Mouse (Mus musculus): ENCODE measurements around the gene Dpp6.

Gene Dpp6

GRCm38 (mm10) chr5:26816975-26817941, at the start of gene Dpp6:
TSS of gene Dpp6 (plus strand) at chr5:26817203.
- peak; percentile 6 for DNase-seq

GRCm38 (mm10) chr5:26783955-26784354, 33.0 kb upstream of the Dpp6 start:
- no peak for DNase-seq

GRCm38 (mm10) chr5:26795524-26795923, 21.5 kb upstream of the Dpp6 start:
- DNase-seq: no peak

- DNase-seq: no peak
Measured at GRCm38 (mm10) chr5:26835972-26836371, 19.0 kb downstream of the Dpp6 start.

DNA sequence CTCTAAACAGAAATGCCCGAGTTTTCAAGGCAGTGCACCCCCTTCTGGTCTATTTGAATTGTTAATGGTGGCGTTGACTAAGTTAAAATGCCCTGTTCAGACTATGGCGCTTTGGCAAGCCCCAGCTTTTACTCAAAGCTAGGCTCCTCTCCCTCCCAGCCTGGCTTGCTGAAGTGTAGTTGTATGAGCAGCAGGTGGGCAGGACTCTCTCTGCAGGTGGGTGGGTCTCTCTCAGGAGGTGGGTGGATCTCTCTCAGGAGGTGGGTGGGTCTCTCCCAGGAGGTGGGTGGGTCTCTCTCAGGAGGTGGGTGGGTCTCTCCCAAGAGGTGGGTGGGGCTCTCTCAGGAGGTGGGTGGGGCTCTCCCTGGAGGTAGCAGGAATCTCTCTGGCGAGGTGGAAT, 24.1 kb downstream of the Dpp6 start:
- no peak for DNase-seq

GRCm38 (mm10) chr5:26854746-26855145, 37.7 kb downstream of the Dpp6 start:
- DNase-seq: no peak

- DNase-seq: no peak
Measured at GRCm38 (mm10) chr5:26875449-26875848, 58.4 kb downstream of the Dpp6 start.

DNA sequence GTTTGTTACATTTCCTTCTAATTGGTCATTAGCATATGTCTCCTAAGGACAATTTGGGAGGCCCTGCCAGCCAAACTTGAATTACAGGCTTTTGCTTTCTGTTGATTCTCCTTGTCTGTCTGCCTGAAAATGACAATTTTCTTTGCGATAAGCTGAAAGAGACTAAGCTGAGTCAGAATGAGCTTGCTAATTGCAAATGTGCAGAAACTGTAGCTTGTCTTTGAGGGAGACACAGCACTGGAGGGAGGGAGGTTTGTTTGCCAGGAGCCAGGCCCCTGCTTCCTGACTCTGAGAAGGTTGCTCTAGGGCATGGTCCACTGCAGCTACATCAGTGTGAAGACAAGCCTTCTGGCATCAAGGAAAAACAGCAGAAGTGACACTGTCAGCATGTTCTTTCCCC, 70.5 kb downstream of the Dpp6 start:
- DNase-seq: no peak

DNA sequence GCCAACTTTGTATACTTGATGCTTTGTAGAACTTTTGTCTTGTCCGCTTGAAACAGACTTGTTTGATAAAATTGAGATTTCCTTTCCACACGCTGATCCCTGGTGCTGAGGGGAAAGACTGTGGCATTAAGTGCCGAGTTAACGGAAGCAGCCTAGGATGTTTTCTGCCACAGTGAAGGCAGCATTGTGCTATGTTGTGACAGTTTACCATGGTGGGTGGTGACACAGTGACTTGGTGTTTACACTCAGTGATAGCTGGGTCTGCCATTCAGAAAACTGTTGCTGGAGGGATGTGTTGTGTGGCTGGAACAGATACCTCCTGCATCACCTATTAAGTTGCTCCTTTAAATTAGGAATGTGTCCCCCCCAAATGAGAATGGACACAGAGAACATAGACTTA, 71.1 kb downstream of the Dpp6 start:
- no peak for DNase-seq

DNA sequence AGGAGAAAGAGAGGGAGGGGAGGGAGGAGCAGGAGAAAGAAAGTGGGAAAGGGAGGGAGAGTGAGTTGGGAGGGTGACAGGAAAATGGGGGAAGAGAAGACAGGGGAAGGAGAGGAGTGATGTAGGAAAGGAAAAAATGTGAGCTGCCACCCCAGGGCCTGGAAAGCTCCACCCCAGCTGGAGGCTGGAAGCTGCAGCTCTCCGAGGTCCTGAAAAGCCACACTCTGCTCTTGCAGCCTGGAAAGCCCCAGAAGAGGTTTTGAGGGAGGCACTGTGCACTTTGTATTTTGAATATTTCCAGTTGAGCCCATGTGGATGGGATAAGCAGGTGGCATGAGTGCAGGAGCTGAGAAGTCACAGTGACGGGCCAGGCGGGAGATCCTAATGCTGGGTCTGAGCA, 77.3 kb downstream of the Dpp6 start:
- DNase-seq: no peak

- peak; percentile 3 for DNase-seq
Measured at GRCm38 (mm10) chr5:26903786-26904185, 86.8 kb downstream of the Dpp6 start.

- peak; percentile 4 for DNase-seq
Measured at GRCm38 (mm10) chr5:26904324-26905041, 87.5 kb downstream of the Dpp6 start.

DNA sequence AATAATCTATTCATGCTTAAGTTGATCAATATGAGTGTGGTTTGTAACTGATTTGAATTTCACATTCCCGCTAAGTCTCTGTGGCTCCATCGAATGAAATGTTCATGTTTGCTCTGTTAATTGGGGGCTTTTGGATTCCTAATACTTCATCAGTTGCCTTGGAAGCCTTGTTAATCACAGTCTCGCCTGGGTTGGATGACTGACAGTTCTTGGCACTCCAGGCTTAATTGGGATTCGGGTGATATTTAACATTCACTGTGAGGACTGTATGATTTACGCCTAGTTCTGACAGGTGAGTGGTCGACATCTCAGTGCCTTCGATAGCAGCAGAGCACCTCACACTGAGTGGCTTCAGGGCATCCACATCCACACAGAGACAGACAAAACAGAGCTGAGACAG, 90.1 kb downstream of the Dpp6 start:
- no peak for DNase-seq

DNA sequence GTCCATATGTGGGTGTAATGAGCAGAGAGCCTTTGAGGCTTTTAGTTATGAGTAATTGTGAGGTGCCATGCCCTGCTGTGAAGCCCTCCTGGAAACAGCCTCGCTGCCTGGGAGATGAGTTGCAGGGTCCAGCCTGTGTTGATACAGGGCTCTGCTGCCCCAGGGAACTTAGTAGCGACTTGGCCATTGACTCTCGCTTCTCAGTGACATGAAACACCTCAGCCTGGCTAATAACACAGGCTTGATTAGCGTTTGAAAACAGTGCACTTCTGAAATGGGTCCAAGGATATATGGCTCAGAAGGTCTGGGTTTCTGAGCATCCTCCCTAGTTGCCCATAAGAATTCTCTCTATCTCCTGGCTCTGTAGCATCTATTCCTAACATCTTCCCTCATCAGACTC, 91.6 kb downstream of the Dpp6 start:
- no peak for DNase-seq

DNA sequence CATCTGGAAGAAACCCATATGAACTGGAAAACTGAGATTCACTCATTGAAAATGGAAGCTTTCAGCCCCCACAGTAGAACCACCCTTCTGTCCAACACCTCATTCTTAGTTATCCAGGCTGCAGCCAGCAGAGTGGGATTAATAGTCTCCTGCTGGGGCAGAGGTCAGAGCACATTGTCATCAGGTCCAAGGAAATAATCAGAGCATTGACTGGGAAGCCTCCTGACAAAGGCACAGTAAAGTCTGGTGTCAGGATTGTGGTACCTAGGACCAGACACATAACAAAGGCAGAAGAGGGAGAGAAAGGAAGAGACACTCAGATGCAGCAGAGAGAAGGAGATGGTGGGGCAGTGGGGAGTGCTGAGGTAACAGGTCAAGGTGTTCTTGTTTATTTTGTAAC, 93.3 kb downstream of the Dpp6 start:
- DNase-seq: no peak

DNA sequence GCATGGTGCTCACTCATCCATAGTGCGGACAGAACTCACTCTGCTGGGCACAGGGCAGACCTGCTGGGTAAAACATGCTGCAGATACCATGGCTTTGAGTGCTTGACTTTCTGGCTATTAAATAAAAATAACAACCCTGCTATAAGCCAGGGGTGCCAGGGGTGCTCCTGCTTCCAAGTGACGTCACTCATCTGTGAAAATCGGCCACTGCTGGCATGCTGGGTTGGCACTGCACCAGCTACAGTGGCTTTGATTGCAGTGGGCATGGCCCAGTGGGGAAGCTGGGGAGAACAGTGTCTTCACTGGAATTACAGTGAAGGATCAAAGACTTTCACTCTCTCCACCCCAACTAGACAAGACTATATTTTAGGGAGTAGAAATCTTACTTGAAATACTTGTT, 95.0 kb downstream of the Dpp6 start:
- DNase-seq: no peak

- no peak for DNase-seq
Measured at GRCm38 (mm10) chr5:26918763-26919162, 101.8 kb downstream of the Dpp6 start.

DNA sequence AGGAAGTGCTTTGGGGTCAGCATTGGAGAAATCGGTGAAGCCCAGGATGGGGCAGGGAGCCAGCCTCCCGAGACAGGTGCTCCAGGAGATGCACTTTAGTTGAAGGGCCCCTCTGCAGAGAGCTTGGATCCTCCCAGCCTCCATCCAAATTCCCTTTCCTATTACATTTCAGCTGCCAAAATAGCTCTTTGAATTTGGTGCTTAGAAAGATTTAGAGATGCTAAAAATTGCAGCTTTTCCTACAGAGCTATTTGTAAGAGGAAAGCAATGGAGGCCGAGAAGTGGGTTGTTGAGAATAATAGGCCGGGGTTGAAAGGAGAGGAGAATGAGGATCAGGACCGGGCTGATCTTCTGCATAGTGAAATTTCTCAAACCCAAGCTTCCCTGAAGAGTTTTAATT, 107.5 kb downstream of the Dpp6 start:
- no peak for DNase-seq

- DNase-seq: no peak
Measured at GRCm38 (mm10) chr5:26932413-26933122, 115.6 kb downstream of the Dpp6 start.

GRCm38 (mm10) chr5:26934911-26935310, 117.9 kb downstream of the Dpp6 start:
- no peak for DNase-seq

DNA sequence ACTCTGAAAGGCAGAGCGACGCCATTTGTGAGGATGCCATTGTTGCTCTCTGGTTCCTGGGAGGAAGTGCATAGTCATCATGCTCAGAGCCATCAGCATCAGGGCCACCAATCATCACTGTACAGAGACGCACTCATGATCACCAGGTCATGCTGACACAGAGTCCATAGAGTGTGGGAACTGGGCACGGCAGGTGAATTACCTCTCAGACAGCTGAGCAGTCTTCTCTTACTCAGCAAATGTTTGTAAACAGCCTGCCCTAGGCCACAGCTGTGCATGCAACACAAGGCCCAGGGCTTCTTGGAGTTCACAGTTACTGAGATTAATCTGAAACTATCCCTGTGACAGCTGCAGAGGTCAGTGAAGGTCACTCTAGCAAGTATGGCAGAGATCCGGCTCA, 124.5 kb downstream of the Dpp6 start:
- DNase-seq: no peak

- DNase-seq: no peak
Measured at GRCm38 (mm10) chr5:26945169-26945920, 128.3 kb downstream of the Dpp6 start.
